Mouse (Mus musculus): ENCODE results near the gene Npas3.
A peak's percentile ranks its signal among the peaks of the same experiment; 100 is the strongest.

Npas3 gene

GRCm38 (mm10) chr12:53794718-53795400 lies 546.4 kb downstream of the Npas3 start:
- DNase-seq (ENCODE audit: low spot score) = peak; percentile 7

- DNase-seq (ENCODE audit: low spot score) = no peak
Measured at GRCm38 (mm10) chr12:53801831-53802230, 553.4 kb downstream of the Npas3 start.

GRCm38 (mm10) chr12:53802381-53802780 lies 553.9 kb downstream of the Npas3 start:
- no peak for DNase-seq (ENCODE audit: low spot score)

GRCm38 (mm10) chr12:53810081-53810480 lies 561.6 kb downstream of the Npas3 start:
- DNase-seq (ENCODE audit: low spot score) = no peak

- no peak for DNase-seq (ENCODE audit: low spot score)
Measured at GRCm38 (mm10) chr12:53814291-53814690, 565.8 kb downstream of the Npas3 start.

- DNase-seq (ENCODE audit: low spot score) = no peak
Measured at GRCm38 (mm10) chr12:53819982-53820381, 571.5 kb downstream of the Npas3 start.

- no peak for DNase-seq (ENCODE audit: low spot score)
Measured at GRCm38 (mm10) chr12:53822881-53823280, 574.4 kb downstream of the Npas3 start.

GRCm38 (mm10) chr12:53825251-53825650 lies 576.8 kb downstream of the Npas3 start:
- no peak for DNase-seq (ENCODE audit: low spot score)

GRCm38 (mm10) chr12:53825898-53826605 lies 577.6 kb downstream of the Npas3 start:
- no peak for DNase-seq (ENCODE audit: low spot score)

GRCm38 (mm10) chr12:53826812-53827211 lies 578.3 kb downstream of the Npas3 start:
- DNase-seq (ENCODE audit: low spot score) = no peak

GRCm38 (mm10) chr12:53832590-53832989 lies 584.1 kb downstream of the Npas3 start:
- peak; percentile 69 for DNase-seq (ENCODE audit: low spot score)

- no peak for DNase-seq (ENCODE audit: low spot score)
Measured at GRCm38 (mm10) chr12:53833348-53833747, 584.9 kb downstream of the Npas3 start.

GRCm38 (mm10) chr12:53836031-53836790 lies 587.7 kb downstream of the Npas3 start:
- DNase-seq (ENCODE audit: low spot score) = no peak

- peak; percentile 74 for DNase-seq (ENCODE audit: low spot score)
Measured at GRCm38 (mm10) chr12:53837408-53837807, 588.9 kb downstream of the Npas3 start.

- no peak for DNase-seq (ENCODE audit: low spot score)
Measured at GRCm38 (mm10) chr12:53838541-53838940, 590.1 kb downstream of the Npas3 start.

- no peak for DNase-seq (ENCODE audit: low spot score)
Measured at GRCm38 (mm10) chr12:53841928-53842671, 593.6 kb downstream of the Npas3 start.

- DNase-seq (ENCODE audit: low spot score) = no peak
Measured at GRCm38 (mm10) chr12:53843626-53844025, 595.1 kb downstream of the Npas3 start.

GRCm38 (mm10) chr12:53846154-53846665 lies 597.7 kb downstream of the Npas3 start:
- DNase-seq (ENCODE audit: low spot score) = no peak

GRCm38 (mm10) chr12:53849263-53849662 lies 600.8 kb downstream of the Npas3 start:
- DNase-seq (ENCODE audit: low spot score) = no peak

GRCm38 (mm10) chr12:53852432-53852831 lies 604.0 kb downstream of the Npas3 start:
- DNase-seq (ENCODE audit: low spot score) = no peak

- DNase-seq (ENCODE audit: low spot score) = no peak
Measured at GRCm38 (mm10) chr12:53860176-53860575, 611.7 kb downstream of the Npas3 start.

GRCm38 (mm10) chr12:53862281-53862680 lies 613.8 kb downstream of the Npas3 start:
- no peak for DNase-seq (ENCODE audit: low spot score)
